Comparison of ENCODE assay signal across 26 mouse cellular contexts in the genomic region with DNA sequence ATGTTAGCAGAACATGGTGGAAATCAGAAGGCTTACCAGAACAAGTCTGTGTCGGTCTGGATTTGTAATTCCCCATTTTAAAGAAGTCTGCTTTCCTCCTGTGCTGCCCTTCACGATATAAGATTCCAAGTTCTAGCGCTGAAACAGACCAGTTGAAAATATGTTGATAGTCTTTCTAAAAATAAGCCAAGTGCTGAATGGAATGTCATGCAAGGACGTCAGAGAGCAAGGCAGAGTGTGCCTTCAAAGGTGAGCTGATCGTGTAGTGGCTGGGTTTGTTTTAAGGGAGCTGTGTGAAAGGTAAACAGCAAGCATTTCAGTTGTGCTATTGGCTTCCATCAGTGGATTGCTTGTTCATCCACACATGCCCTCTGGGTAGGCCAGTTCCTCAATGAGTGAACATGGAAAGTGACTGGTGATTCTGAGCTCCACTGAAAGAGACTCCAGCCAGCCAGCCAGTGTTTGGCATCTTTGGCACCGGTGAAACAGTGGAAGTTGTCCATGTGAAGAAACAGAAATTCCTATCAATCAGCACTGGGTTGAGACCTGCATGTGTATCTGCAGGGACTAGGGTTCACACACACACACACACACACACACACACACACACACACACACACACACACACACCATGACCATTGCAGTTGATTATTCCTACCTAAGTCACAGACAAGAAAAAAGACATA. TPM values are rescaled to one million over a fixed set of nuclear protein-coding genes. Genes with fewer than 3 reads are reported as not detected.
DNase-seq lines count a peak whose midpoint lies in the region; ATAC-seq and TF ChIP-seq lines count a peak whose summit lies in the region.
"Had no signal": no experiment of that assay in that cellular context is flagged by ENCODE, and none has a peak within 500 bp of the region (broad histone marks: within the 10 kb centered on the region; RNA-seq: fewer than 3 reads in every experiment).

A gene (minus strand): TSS at position 177 of the 686 bp plus-strand sequence.

- peak within 1 kb of the TSS; percentile 64 for H3K9ac ChIP-seq in heart, adult 2 months (ENCODE audit: low read depth, low read length)
- H3K9ac ChIP-seq in heart, embryonic 14.5 days (ENCODE audit: low read length): peak within 1 kb of the TSS; percentile 75
- H3K9ac ChIP-seq: embryonic facial prominence, embryonic 13.5 days; hindbrain, embryonic 12.5 days had no signal

- DNase-seq in adipocyte (ENCODE audit: low spot score): peak; percentile 24
- DNase-seq in heart, adult 2 months: peak in 1 of 2 experiments; percentile 38
- peak; percentile 6 to 24 for DNase-seq in heart, postnatal 36 days
- DNase-seq in layer of hippocampus, adult 18-20 months (ENCODE audit: low spot score in 2 of 2): no peak
- no peak for DNase-seq in kidney, adult 9 months
- DNase-seq: adrenal gland, adult 8-10 months; cerebellum, adult 11 months; cerebellum, postnatal 10 days; gastrocnemius, postnatal 25 days; kidney, adult 8-10 months; kidney, postnatal 25 days; layer of hippocampus, adult 9-11 months; lung, adult 18-20 months; lung, postnatal 36 days; retina, postnatal 1 day; thymus, postnatal 25 days had no signal

- H3K9me3 ChIP-seq in heart, embryonic 14.5 days (ENCODE audit: control insufficient read depth, low read length): no peaks in the 10 kb centered on the region
- H3K9me3 ChIP-seq: embryonic facial prominence, embryonic 13.5 days; hindbrain, embryonic 12.5 days; limb, embryonic 10.5 days had no signal

- no peaks in the 10 kb centered on the region for H3K27me3 ChIP-seq in heart, adult 2 months (ENCODE audit: control insufficient read depth, insufficient read depth, low read length)
- H3K27me3 ChIP-seq in heart, embryonic 14.5 days (ENCODE audit: control insufficient read depth, insufficient read depth, low read length): no peaks in the 10 kb centered on the region
- H3K27me3 ChIP-seq: embryonic facial prominence, embryonic 13.5 days; hindbrain, embryonic 12.5 days had no signal

- WGBS in heart, adult 2 months: 40% methylated on average over 6 of the region's 6 CpGs
- WGBS in heart, embryonic 14.5 days: 22% methylated on average over 6 of the region's 6 CpGs

- intact Hi-C loops in heart, adult 2 months (cut with DNase I): no loop called here
- intact Hi-C loops in heart, postnatal 36 days (cut with DNase I): loop anchor here (10.0 kb wide), 1 partner anchor 129 kb away; no protein-coding TSS in a partner anchor

- TF ChIP-seq CTCF in heart, adult 2 months (IDR thresholded peaks at IDR 0.05): no peak

- H3K79me2 ChIP-seq in heart, adult 2 months (replicated peaks; ENCODE audit: control insufficient read depth, insufficient read depth, low read length): no peaks in the 10 kb centered on the region

- H3K4me3 ChIP-seq in heart, adult 2 months: peak within 1 kb of the TSS; percentile 44
- peak within 1 kb of the TSS; percentile 48 to 50; a peak in 3 of 4 replicates for H3K4me3 ChIP-seq in heart, embryonic 14.5 days (ENCODE audit: control insufficient read depth in 1 of 2, insufficient read depth in 1 of 2, low read depth in 1 of 2, low read length in 2 of 2)
- H3K4me3 ChIP-seq: embryonic facial prominence, embryonic 13.5 days; hindbrain, embryonic 12.5 days; limb, embryonic 10.5 days had no signal

- peak within 1 kb of the TSS; percentile 86 for H3K27ac ChIP-seq in heart, adult 2 months
- peak within 1 kb of the TSS; percentile 95 to 97 for H3K27ac ChIP-seq in heart, embryonic 14.5 days (replicated peaks in 1 of 2; ENCODE audit: control insufficient read depth in 1 of 2, insufficient read depth in 1 of 2, low read depth in 2 of 2, low read length in 2 of 2)
- H3K27ac ChIP-seq: embryonic facial prominence, embryonic 13.5 days; hindbrain, embryonic 12.5 days; limb, embryonic 10.5 days had no signal

- 0 out of 2 replicates have a peak, but pooled peaks have one; percentile 17 for TF ChIP-seq EP300 in heart, adult 2 months (IDR thresholded peaks at IDR 0.05; ENCODE audit: insufficient read depth, low read depth, low read length)

- peak; percentile 68; the same call in 1 of the 2 replicates for TF ChIP-seq POLR2A in heart, adult 2 months (IDR thresholded peaks at IDR 0.05; ENCODE audit: insufficient read depth, low read depth, low read length)

- H3K4me2 ChIP-seq in heart, embryonic 14.5 days (ENCODE audit: low read length): peak within 1 kb of the TSS; percentile 70
- H3K4me2 ChIP-seq: embryonic facial prominence, embryonic 13.5 days; hindbrain, embryonic 12.5 days had no signal

- peak; percentile 83 for ATAC-seq in heart, embryonic 14.5 days (ENCODE audit: insufficient number of reproducible peaks, insufficient read depth, low FRiP score, low read depth)
- no peak for ATAC-seq in inflammation-experienced regulatory T-cells, adult 6 months
- ATAC-seq: forebrain, embryonic 16.5 days had no signal

- no peaks in the 10 kb centered on the region for H3K4me1 ChIP-seq in heart, adult 2 months (ENCODE audit: control insufficient read depth, insufficient read depth, low read length)
- H3K4me1 ChIP-seq in heart, embryonic 14.5 days (ENCODE audit: control insufficient read depth in 2 of 2, insufficient read depth in 2 of 2, low read length in 2 of 2): peaks cover 0 to 8% of the 10 kb centered on the region in 2 experiments; a peak in 2 of 4 replicates
- H3K4me1 ChIP-seq: embryonic facial prominence, embryonic 13.5 days; hindbrain, embryonic 12.5 days; limb, embryonic 10.5 days had no signal

- no peaks in the 10 kb centered on the region for H3K36me3 ChIP-seq in heart, adult 2 months (ENCODE audit: control insufficient read depth, insufficient read depth, low read length)
- H3K36me3 ChIP-seq in heart, embryonic 14.5 days (ENCODE audit: control insufficient read depth, insufficient read depth, low read length): 0 out of 2 replicates have a peak, but pooled peaks cover 2% of the 10 kb centered on the region
- H3K36me3 ChIP-seq: embryonic facial prominence, embryonic 13.5 days; hindbrain, embryonic 12.5 days; limb, embryonic 10.5 days had no signal

RNA-seq across cellular contexts. Expression of the gene that starts here (rescaled TPM):
- 10 to 100 TPM; 69.7 to 75.9 TPM for total RNA-seq in heart, adult 2 months (2021)
- polyA plus RNA-seq in heart, adult 2 months (2012; rRNA removed): 69.9 and 113 TPM in 2 replicates
- 65.6 and 76.8 TPM in 2 replicates for polyA plus RNA-seq in heart, embryonic 14.5 days (2014; fragmentation: Nextera tagmentation; extraction: Ambion mirVana)
- total RNA-seq in heart, postnatal 36 days (2021): 10 to 100 TPM; 81.9 to 83.1 TPM
- under 1 TPM; 0.45 to 0.61 TPM for total RNA-seq in layer of hippocampus, adult 18-20 months (2021)
- polyA plus RNA-seq in inflammation-experienced regulatory T-cells, adult 6 months (2017; shearing (Covaris generic)): not detected
- total RNA-seq: adrenal gland, adult 8-10 months; gastrocnemius, postnatal 25 days; liver, adult 2 months had no signal
- polyA plus RNA-seq: intestine, embryonic 14.5 days; limb, embryonic 10.5 days; liver, adult 2 months; neural tube, embryonic 11.5 days; testis, adult 2 months had no signal

Comparison
In these comparisons a context has a peak if more than half of its experiments do, and no peak if none do; other contexts are left out.
1. RNA of the gene that starts here (total RNA-seq): 81.9 to 83.1 TPM in heart, postnatal 36 days and 69.7 to 75.9 TPM in heart, adult 2 months; 0.45 to 0.61 TPM in layer of hippocampus, adult 18-20 months; every median in the first group is over 10 times any median in the second.
2. RNA of the gene that starts here (polyA plus RNA-seq): 69.9 to 113 TPM in heart, adult 2 months and 65.6 to 76.8 TPM in heart, embryonic 14.5 days; not detected in inflammation-experienced regulatory T-cells, adult 6 months; every median in the first group is over 10 times any median in the second.
3. DNase-seq: peak in adipocyte (single experiment) and heart, postnatal 36 days (2 of 2); none in layer of hippocampus, adult 18-20 months (0 of 2) and kidney, adult 9 months (single experiment).